Mouse (Mus musculus) kidney, adult 2 months (tissue): ENCODE results near the gene Akap6. TPM values are rescaled to one million over a fixed set of nuclear protein-coding genes. Genes with fewer than 3 reads are reported as not detected.

Experiments
- DNase-seq: peaks from one replicate; pipeline ENCODE4 v3.0.0; 2021
- H3K27ac ChIP-seq: fragments of 200-500 bp; 2 replicates; pipeline ENCODE4 v1.5.1; 2012; ENCODE audit warnings: low read depth, low read length, control low read depth, inconsistent platforms; ENCODE audit not compliant: insufficient read depth
- H3K27me3 ChIP-seq: fragments of 200-500 bp; replicated peaks from 2 replicates; pipeline ENCODE4 v1.6.1; 2012; ENCODE audit warnings: mild to moderate bottlenecking, moderate library complexity, low read length, inconsistent platforms; ENCODE audit not compliant: control insufficient read depth, insufficient read depth
- H3K36me3 ChIP-seq: fragments of 200-500 bp; 2 replicates; pipeline ENCODE4 v1.6.1; 2012; ENCODE audit warnings: mild to moderate bottlenecking, moderate library complexity, low read length, inconsistent platforms; ENCODE audit not compliant: control insufficient read depth, insufficient read depth
- H3K4me1 ChIP-seq: fragments of 200-500 bp; 2 replicates; pipeline ENCODE4 v1.6.1; 2011; ENCODE audit warnings: low read length; ENCODE audit not compliant: control insufficient read depth, insufficient read depth
- H3K4me3 ChIP-seq: fragments of 200-500 bp; 2 replicates; pipeline ENCODE4 v1.5.1; 2011; ENCODE audit warnings: mild to moderate bottlenecking, low read depth, low read length, control low read depth; ENCODE audit not compliant: insufficient read depth
- CTCF ChIP-seq: fragments of 200-500 bp; conservative IDR thresholded peaks from 2 replicates; pipeline ENCODE4 v1.5.1; 2011; ENCODE audit warnings: low read depth, mild to moderate bottlenecking, control low read depth, low read length, moderate library complexity, mixed read lengths; ENCODE audit not compliant: insufficient read depth, insufficient read length
- POLR2A ChIP-seq: fragments of 200-500 bp; IDR thresholded peaks from one replicate; pipeline ENCODE4 v1.6.1; 2011; ENCODE audit warnings: low read depth, low read length, control low read depth
- WGBS: fragments of 180-500 bp; shearing (Covaris S2); methylation state at CpG from one replicate; pipeline ENCODE4 v1.1.7; 2018; 5-methylcytosine and 5-hydroxymethylcytosine counted together
- polyA plus RNA-seq: library from polyadenylated mRNA; depleted of rRNA; stranded (reverse); fragments of >200 nt; gene quantifications from 2 replicates; pipeline ENCODE4 v1.2.3, GENCODE M21; 2012

Gene Akap6
- polyA plus RNA-seq, 1 experiment: 0.25 TPM

DNA sequence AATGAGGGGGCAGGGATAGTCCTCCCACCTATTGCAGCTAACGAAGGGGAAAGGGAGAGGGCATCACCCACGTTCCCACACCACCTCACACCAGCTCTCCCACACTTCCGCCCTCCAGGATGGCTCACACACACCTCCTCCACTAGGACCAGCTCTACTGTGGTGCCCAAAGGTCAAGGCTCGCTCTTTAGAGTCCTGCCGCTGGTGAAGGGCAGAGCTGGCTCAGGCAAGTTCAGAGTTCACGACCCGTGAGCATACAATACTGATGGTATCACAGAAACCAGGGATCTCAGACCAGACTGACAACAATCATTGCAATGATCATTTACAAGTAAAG, 149.3 kb downstream of the Akap6 start:
- no peak for DNase-seq
- Histone ChIP-seq H3K4me1 (no peaks in the 10 kb centered on the region), H3K27me3 (no peaks in the 10 kb centered on the region), H3K27ac (no peak overlapping the region), H3K36me3 (no peaks in the 10 kb centered on the region), H3K4me3 (no peak overlapping the region)
- TF ChIP-seq POLR2A: no peak
- WGBS: 47% methylated on average over 7 of the region's 7 CpGs

DNA sequence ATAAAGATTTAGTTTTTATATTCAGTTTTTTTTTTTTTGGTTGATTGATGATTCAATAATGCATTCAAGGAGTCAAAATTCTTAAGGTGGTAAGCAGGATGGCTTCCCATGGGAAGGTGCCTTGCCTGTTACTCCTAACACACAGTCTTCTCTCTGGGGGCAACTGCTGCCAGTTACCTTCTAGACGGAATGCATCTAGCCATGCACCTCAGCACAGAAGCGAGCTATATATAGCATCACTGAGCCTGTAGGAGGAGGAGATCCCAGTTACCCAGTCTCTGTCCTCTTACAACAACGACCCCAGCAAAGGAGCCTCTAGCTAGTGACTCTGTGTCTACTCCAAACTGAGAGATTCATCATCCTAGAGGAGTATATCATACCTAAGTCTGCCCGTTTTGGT, 150.1 kb downstream of the Akap6 start:
- no peaks in the 10 kb centered on the region for H3K27me3 ChIP-seq
- no peak for DNase-seq
- H3K4me1 ChIP-seq: no peaks in the 10 kb centered on the region
- H3K36me3 ChIP-seq: no peaks in the 10 kb centered on the region
- no peak overlapping the region for H3K27ac ChIP-seq
- 80% methylated on average over 4 of the region's 4 CpGs for WGBS
- TF ChIP-seq POLR2A (no peak), CTCF (no peak)
- no peak overlapping the region for H3K4me3 ChIP-seq

DNA sequence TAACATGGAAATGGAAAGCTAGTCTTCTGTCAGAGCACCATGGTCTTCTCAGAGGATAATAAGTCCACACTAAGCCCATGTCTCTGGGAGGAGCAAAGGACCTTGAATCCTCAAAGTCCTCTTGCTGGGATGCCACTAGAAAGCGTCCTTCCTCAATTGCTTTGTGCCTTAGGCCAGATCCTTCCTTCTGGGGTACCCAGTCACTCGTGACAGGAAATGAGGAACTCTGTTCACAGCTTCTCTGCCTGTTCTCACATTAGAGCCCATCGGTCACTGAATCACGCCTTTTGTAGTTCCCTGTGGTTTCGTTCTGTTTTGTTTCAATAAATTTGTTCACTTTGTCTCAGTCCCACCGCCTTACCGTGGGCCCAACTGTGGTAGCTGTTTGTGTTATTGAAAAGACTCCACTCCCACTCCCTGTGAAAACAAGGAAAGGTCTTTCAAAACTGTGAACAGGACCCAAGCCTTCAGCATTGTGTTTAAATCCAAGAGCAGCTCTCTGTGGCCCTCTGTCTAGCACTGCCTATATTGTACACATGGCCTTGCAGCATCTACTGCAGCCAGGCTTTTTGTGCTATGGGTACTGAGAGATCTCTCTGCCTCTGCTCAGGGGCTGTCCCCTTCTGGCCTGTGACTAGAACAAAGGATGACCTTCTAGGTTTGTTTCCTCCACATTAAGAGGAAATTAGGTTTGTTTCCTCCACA, 151.3 kb downstream of the Akap6 start:
- 59% methylated on average over 7 of the region's 7 CpGs for WGBS
- TF ChIP-seq POLR2A (no peak), CTCF (no peak)
- Histone ChIP-seq H3K4me1 (no peaks in the 10 kb centered on the region), H3K27me3 (no peaks in the 10 kb centered on the region), H3K36me3 (no peaks in the 10 kb centered on the region), H3K4me3 (no peak overlapping the region), H3K27ac (no peak overlapping the region)
- DNase-seq: no peak

DNA sequence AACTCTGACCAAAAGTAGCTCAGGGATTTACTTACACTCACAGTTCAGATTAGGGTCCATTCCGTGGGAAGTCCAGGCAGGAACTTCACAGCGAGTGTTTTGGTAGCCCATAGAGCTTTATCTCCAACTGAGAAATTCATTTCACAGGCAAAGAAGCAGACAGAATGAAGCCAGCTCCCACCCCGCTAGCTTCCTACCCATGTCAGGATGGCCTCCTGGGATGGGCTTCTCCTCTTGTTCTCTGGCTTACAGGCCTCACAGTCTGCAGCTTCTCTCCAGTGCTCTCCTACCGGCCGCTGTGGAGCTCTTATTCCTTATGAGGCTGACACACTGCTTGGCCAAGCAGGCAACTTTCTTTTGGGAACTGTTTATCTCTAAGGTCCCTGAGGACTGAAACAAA, 152.0 kb downstream of the Akap6 start:
- 94% methylated on average over 5 of the region's 5 CpGs for WGBS
- H3K36me3 ChIP-seq: no peaks in the 10 kb centered on the region
- no peaks in the 10 kb centered on the region for H3K27me3 ChIP-seq
- H3K4me1 ChIP-seq: no peaks in the 10 kb centered on the region
- no peak overlapping the region for H3K27ac ChIP-seq
- H3K4me3 ChIP-seq: no peak overlapping the region
- no peak for DNase-seq
- TF ChIP-seq CTCF: no peak
- TF ChIP-seq POLR2A: no peak

DNA sequence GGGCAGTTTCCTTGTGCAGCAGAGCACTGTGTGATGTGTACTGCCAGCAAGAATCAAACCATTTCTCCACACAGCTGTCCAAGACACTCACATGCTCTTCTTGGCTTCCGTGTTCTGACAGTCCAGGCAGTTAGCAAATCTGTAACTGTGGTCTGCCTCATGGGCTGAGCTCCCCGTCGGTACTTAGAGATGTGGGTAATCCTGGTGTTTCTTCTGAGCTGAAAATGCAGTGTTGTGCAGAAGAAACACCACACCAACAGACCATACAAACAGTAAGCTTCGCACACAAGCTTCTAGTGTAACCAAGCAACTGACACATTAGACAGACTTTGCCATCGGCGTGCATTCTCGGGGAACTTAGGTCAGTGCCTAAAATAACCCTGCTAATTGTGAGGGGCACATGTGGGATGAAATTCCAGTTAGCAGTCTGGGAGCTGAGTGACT, 155.1 kb downstream of the Akap6 start:
- TF ChIP-seq CTCF: no peak
- TF ChIP-seq POLR2A: no peak
- Histone ChIP-seq H3K4me1 (no peaks in the 10 kb centered on the region), H3K27ac (no peak overlapping the region), H3K36me3 (no peaks in the 10 kb centered on the region), H3K4me3 (no peak overlapping the region), H3K27me3 (no peaks in the 10 kb centered on the region)
- DNase-seq: no peak
- 42% methylated on average over 7 of the region's 7 CpGs for WGBS

DNA sequence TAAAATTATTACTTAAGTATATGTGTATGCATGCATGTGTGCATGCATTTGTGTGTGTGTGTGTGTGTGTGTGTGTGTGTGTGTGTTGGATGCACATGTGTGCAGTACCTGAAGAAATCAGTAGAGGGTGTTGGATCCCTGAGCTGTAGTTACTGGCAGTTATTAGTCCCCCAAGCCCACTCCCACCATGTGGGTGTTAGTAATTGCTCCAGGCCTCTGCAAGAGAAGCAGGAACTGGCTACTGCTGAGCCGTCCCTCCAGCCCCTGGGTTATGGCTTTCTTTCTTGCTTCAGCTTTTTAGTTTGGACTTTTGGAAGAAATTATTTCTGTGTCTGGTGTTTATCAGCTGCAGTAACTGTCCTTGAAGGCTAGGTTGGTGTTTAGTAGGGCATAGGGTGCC, 156.9 kb downstream of the Akap6 start:
- Histone ChIP-seq H3K27ac (no peak overlapping the region), H3K27me3 (no peaks in the 10 kb centered on the region), H3K4me3 (no peak overlapping the region), H3K4me1 (no peaks in the 10 kb centered on the region), H3K36me3 (no peaks in the 10 kb centered on the region)
- no peak for DNase-seq
- 100% methylated on average over 1 of the region's 1 CpGs for WGBS
- no peak for TF ChIP-seq POLR2A
- TF ChIP-seq CTCF: no peak

DNA sequence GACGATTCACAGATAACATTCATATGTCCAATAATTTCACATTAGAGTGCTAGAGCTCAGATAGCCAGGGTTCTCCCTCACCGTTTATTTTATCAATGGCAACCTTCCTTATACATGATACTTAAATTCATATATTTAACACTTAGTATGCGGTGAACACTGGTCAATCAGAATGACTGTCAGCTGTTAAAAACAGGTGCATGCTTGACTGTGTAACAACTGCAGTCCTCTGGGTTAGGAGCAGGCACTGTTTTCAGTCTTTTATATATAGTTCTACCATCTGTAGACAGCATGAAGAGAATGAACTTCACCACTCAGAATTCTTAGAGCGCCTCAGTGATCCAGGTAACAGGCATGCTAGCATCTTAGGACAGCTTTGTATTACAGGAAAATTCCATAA, 158.1 kb downstream of the Akap6 start:
- no peak for TF ChIP-seq POLR2A
- no peak for TF ChIP-seq CTCF
- no peak overlapping the region for H3K4me3 ChIP-seq
- H3K4me1 ChIP-seq: no peaks in the 10 kb centered on the region
- H3K27ac ChIP-seq: no peak overlapping the region
- WGBS: 92% methylated on average over 4 of the region's 4 CpGs
- no peaks in the 10 kb centered on the region for H3K36me3 ChIP-seq
- no peak for DNase-seq
- no peaks in the 10 kb centered on the region for H3K27me3 ChIP-seq
